Mouse (Mus musculus) urinary bladder, postnatal 10 days (tissue): ENCODE measurements around the gene Togaram2.

Source experiments
- DNase-seq: peaks from one replicate; pipeline ENCODE4 v3.0.0; 2022; ENCODE audit warnings: low spot score

The Togaram2 gene

DNA sequence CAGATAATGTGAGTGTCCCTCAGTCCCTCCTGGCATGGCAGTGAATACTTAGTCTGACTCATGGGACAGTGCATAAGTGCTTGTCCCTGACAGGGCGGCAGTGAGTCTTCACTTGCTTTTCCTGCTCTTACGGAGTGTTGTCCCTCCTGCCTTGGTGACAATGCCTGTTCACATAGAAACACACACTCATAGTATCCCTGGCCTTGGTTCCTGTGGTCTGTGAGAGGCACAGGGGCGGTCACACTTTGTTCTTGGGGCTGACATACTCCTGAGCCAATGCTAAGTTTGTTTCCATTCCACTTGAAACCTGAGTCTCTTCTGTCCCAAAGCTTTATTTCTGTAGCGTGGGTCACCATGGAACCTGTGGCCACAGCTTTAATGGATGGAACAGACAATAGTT, 9.3 kb downstream of the Togaram2 start:
- no peak for DNase-seq

DNA sequence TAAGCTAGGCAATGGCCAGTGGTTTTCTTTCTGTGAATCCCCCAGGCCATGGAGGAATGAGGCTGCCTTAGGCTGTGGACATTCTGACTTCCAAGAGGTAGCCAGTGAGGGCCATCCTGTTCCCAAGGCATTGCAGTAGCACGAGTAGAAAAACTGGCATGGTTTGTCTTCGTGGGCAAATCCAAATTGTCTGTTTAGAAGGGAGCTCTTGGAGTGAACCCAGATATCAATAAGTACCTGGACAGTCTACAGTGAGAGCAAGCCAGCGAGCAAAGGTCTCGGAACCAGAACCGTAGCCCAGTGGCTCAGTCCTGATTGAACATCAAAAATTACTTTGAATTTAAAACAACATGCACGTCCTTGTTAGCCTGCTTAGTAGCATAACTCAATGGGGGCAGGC, 10.2 kb downstream of the Togaram2 start:
- no peak for DNase-seq

DNA sequence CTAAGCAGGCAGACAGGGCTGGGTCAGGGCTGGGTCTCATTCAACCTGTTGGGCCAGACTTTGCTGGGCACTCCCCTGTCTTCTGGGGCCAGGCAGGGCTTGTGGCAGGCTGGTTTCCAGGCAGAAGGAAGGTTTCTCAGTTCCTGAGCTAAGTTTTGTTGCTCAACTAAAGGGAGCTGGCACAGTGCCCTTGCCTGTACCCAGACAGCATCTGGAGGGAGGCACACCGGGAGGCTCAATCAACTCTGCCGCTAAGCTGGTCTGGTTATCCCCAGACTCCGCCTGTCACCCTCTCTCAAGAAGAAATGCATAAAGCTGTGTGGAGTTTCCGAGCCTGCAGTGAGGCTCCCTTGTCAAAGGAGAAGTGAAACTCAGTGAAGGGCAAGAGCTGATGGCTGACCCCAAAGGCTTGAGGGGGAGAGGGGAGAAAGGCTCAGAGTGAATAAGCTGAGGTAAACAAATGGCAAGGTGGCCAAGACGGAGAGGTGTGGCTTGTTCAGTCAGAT, 11.1 kb downstream of the Togaram2 start:
- no peak for DNase-seq

DNA sequence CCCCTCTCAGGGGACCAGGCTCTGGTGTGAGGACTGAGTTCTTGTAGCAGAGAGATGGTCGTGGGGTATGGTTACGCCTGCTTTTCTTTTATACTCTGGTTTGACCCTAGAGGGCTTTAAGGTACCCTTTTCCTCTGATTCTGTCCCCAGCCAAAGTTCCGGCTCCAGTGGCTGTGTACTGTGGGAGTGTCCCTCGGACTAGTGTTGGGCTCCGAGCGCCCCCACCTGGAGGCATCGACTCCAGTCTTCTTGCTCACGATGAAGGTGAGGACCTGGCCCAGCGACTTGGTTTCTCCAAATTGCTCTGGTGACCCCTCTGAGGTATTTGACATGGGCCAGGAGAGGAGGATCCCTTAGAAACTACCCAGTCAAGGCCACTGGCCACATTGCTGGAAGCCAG, 14.4 kb downstream of the Togaram2 start:
- no peak for DNase-seq

DNA sequence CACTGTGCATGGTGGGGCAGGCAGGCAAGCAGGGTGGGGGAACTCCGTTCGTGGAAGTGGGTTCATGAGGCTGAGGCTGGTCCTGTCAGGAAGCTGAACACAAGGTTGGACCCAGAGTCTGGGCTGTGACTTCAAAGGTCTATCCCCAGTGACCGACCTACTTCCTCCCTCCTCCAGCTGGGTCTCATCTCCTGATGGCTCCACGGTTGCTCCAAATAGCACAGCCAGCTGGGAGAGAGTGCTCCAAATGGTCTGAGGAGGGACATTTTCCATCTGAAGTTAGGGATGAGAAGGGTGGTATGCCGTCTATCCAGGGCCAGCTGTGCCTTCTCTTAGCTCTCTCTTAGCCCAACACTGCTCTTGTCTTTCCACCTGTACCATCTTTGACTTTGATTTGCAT, 16.8 kb downstream of the Togaram2 start:
- DNase-seq: no peak

DNA sequence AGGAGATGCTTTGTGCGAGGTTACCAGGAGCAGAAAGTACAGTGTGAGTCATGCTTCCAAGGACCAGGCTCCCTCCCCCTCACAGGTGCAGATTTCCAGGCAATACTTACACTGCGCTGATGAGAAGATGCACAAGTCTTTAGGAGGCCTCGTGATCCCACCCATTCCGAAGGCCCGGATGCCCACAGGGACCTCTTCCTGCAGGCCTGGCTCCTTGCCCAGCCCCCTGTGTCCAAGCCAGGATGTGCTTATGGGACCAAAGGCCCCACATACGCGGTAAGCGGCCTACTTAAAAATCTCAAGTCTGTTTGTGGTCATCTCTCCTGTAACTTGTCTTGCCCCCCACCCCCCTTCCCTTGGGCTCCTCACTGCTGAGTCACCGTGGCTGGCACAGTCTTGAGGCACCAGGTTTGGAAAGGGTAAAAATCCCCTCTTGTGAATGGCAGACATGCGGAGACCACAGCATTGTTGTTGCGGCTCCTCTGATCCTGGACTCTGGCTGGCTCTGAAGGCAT, 18.4 kb downstream of the Togaram2 start:
- DNase-seq: no peak

DNA sequence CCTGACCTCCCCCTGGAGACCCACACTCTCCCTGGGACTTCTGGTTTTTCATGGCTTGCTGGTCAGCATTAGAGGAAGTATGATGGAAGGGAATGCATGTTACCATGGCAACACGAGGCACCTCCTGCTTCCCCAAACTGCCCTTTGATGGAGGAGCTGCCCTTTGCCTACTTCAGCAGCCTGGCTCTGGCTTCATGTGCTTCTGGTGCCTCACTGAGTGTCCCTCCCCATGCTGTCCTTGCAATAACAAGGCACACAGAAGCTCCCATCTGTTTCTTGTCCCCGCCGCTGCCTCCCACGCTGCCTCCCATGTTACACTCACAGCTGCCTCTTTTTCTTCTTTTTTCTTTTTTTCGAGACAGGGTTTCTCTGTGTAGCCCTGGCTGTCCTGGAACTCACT, 20.3 kb downstream of the Togaram2 start:
- DNase-seq: no peak

DNA sequence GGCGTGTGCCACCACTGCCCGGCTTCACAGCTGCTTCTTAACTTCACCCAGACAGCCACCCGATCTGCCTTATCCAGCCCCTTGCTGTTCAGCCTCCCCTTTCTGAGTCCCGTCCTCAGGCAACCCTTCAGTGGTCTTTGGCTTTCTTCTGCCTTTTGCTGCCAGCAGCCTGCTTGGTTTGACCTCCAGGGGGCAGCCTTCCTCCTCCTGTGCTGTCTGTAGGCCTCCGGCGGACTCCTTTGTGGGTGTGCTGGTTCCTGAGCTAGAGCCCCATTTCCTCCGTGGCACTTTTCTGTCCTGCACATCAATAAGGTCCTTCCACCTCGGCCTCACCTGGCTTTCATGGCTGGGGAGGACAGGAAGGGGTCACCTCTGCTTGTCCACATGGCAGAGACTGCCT, 20.7 kb downstream of the Togaram2 start:
- no peak for DNase-seq

DNA sequence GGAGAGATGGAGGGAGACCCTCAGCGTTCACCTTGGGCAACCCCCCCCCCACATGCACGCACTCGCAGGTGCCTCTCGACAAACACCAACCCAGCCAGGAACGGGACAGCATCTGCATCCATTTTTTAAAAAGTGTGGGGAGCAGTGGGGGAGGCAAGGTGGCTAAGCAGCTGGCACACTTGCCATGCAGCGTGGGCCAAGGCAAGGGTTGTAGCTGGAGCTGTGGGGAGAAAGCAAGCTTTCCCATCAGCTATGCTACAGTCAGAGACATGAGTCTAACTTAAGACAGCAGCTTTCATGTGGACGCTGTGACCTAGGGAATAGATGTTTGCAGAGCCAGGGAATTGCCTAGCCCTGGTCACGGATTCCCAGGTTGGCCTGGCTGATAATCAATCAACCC, 22.1 kb downstream of the Togaram2 start:
- no peak for DNase-seq

DNA sequence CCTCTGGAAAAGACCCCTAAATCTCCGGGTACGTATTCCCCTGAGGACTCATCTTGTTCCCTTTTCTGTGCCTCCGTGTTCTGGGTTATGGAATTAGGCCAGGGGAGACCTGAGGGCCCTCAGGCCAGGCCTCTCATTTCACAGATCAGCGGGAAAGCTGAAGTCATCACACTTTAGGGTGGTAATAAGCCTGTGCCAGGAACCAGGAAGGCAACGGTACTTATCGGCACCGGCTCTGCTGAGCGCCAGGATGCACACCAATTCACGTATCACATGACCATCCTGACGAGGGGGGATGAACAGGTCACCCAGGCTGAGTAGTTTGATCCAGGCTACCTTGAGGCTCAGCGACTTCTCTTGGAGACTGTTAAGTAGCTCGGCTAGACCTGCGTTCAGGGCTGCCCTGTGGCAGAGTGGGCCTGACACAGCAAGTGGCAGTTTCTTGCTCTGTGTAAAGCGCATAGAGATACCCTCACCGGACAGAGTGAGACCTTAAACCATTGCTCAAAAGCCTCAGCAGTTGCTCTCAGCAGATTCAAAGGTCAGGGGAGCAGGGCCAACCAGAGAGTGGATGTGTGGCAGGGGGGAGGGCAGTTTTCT, 22.8 kb downstream of the Togaram2 start:
- DNase-seq: no peak

DNA sequence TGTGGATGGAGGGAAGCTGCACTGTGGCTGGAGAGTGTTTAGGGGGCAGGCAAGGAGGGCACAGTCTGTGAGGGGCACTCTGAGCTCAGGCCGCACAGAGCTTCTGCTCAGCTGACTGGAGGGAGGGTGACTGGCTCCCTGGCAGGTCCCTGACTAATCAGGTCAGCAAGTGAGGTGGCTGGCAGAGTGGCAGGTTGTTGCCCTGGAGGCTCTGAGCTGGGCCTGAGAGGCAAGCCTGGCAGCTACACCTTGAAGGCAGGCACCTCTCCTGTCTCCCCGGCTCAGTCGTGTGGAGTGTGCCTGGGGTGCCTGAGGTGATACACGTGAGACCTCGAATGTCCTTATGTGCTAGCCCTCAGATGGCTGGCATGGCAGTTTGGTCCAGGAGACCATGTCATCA, 23.3 kb downstream of the Togaram2 start:
- DNase-seq: no peak

DNA sequence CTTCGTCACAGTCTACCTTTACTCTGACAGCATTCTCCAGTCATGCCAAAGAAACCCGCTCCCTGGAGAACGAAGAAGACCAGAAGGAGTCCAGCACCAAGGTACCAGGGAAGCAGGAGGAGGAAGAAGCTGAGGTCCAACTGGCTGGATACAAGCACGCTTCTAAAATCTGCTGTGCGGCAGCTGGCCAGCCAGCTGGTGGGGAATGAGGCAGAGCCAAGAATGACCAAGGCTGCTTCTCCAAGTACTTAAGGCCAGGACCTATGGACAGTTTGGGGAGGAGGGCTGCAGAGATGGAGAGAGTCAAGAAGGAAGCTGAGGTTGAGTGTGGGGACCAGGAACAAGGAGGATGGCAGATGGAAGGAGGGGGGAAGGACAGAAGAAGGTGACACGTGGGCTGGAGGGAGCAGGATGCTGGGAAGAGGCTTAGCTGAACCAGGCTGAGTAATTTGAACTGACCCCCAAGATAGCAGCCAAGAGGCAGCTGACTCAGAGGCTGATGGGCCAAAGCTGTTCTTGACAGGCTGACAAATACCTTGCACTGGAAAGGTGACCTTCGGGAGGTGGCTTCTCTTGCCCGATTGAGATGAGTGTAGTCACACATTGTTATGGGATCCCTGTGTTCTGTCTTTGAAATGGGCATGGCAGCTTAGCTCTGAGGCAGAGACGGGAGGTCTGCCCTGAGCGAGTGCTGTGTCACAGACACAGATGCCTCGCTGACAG, 25.0 kb downstream of the Togaram2 start:
- DNase-seq: no peak

DNA sequence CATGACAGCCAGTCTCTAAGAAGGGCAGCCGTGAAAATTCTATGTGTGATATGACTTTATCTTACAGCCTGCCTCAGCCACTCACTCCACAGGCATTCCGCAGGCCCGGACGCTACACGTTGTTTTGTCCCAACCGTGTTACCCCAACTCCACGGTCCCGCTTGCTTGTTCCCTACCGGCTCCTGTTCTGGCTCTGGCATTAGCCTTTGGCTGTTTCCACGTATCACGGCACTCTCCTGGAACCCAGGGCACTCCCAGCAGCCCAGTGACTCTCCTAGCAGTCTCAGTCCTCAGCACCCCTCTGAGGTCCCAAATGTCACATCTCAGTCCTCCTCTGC, 25.5 kb downstream of the Togaram2 start:
- no peak for DNase-seq

DNA sequence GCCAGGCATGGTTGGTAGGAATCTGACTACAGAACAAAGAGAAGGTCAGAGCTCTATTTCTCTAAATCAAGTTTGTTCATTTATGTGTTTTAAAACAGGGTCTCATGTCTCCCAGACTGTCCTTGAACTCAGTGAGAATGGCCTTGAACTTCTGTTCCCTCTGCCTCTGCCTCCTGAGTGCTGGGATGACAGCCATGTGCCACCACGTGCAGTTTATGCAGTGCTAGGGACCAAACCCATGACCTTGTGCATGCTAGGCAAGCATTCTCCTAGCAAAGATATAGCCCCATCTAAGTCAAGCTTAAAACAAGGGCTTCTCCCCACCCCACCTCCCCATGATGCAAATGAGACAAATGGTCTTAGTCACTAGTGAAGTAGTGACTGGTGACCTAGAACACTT, 32.1 kb downstream of the Togaram2 start:
- DNase-seq: no peak

DNA sequence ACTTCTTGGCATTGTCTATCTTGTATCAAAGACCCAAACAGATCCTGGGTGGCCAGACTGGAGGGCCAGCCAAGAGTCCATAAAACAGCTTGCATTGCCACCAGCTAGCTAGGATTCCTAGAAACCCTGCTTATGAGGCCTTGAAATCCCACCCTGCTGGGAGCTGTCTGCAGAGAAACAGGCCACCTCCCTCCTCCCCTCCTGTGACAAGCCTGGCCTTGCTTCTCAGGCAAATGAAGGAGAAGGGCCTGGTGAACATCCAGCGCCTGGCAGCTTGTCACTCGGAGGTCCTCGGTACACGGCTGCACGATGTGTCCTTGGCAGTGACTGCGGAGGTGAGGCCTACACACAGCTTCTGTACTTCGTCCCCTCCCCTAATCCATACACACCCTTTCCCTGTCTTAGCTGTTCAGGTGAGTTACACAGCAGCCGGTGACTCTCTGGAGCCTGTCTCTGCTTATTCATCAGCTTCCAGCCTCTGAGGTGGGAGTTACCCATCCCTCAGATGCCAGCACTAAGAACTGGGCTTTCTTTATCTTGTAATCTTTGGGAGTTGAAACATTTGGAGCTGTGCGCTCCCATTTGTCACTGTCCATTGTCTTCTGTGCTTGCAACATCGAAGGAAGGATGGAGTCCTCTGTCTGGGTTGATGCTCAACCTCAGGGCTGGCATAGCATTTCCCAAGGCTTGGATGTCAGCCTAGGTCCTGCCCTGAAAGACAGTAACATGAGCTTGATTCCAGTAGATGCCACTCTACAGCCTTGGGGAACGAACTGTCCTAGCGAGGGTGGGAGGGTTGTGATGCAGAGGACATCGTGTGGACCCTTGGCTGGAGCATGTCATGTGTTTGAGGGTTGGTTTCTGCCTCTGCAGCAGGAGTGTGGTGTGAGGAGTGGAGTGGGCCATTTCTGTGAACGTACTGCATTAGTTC, 32.8 kb downstream of the Togaram2 start:
- DNase-seq: no peak

DNA sequence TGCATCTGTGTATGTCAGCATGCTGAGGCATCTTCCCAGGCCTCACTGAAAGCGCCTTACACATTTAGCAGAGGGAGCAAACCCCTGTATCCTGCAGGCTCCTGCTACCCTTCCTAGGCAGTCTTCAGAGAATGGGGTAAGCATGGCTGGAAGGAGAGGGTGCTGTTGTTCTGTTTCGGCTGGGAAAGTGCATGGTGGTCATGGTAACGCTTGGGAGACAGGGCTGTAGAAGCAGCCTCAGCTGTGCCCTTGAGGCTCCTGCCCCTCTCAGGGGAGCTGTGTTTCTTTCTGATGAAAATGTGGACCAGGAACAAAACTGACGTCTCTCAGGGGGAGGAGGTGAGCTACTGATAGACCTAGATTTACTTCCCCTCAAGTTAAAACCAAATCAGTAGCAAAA, 34.7 kb downstream of the Togaram2 start:
- DNase-seq: no peak

DNA sequence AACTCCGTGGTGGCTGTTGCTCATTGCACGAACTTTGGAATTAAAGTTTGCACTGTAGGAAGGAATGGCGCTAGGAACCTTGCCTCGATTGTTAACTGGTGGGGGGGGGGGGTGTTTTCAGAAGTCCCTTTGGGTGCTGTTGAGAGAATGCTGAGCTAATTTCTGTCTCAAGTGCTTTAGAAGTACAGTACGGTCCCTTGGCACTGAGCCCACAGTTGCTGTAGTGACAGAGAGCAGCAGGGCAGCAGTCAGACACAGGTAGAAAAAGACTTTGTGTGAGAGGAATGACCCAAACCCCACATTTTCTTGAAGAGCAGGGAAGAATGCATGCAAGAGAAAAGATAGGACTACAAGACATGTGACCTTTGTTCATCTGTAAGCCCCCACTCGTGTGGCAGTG, 39.2 kb downstream of the Togaram2 start:
- DNase-seq: no peak

DNA sequence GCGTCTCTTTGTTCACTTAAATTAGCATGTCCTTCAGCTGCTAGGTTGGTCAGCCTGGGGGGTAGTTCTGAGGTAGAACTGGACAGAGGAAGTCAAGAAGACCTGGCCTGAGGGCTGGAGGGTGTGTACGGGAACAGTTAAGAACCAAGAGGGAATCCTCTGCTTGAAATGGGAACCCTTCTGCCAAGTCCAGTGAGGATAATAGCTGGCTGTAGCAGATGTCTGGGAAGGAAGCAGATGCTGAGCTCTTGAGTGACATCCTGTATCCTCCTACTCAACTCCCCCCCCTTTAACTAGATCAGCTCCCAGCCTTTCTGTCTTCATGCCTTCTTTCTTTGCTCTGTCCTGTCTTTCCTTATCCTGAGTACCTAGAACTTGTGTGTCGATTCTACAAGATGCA, 42.0 kb downstream of the Togaram2 start:
- no peak for DNase-seq

DNA sequence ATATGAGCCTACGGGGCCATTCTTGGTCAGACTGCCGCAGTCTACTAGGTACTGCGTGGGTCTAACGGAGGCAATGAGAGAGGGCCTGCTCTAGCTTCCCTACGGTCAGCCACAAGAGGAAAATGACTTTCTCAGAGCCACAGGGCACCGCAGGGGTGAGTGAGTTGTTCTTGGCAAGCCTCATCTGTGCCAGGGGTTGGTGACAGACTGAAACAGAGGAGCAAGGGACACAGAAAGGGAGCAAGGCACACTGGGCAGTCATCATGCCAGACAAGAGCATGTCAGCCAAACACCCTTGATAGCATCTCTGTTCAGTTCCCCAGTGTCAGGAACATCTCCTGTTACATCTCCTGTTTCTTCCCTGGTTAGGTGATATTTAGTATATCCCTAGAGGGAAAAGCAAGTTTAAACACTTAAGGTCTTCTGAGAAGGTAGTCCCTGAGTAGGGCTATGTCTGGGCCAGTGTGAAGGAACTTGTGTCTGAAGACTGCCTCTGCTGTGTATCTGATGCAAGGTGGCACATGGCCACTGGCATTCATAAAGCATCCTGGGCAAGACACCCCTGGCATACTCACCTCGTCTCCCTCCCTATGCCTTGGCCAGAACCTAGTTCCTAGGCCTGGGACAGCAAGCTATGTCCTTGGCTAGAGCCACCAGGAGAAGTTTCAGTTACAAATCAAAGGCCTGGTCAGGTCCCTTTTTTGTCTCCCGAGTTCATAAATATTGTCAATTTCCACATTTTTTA, 45.0 kb downstream of the Togaram2 start:
- DNase-seq: no peak

DNA sequence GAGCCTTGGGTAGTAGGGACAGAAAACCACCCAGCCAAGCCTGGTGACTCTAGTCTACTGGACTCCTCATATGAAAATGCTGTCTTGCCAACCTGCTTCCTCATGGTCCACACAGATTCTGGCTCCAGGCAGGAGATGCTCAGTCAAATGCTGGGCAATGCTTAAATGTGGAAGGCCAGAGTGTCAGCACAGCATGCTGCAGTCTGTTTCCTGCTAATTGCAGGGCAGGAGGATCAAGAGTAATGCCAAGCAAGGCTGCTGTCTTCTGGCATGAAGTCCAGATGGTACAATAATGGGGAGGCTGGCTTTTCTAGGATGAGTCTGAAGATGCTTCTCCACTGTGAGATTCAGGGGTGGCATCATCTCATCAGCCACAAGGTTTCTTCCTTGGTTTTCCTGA, 47.4 kb downstream of the Togaram2 start:
- DNase-seq: no peak

DNA sequence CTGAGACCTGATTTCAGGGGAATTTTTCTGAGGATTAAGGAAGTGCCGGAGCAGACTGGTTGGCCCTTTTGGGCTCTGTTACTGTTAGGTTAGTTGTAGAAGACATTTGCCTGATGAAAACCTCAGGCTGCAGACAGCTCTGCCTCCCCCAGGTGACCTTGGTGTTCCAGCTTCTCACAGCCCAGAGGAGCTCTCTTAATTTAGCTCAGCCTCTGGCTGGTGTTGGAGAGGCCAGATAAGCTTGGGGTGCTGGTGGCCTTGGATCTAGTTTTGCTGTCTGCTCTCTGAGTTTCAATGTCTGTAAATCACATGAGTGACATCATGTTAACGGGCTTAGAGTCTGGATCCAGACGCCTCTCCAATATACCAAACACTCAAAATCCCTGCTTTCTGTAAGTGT, 48.0 kb downstream of the Togaram2 start:
- DNase-seq: no peak

DNA sequence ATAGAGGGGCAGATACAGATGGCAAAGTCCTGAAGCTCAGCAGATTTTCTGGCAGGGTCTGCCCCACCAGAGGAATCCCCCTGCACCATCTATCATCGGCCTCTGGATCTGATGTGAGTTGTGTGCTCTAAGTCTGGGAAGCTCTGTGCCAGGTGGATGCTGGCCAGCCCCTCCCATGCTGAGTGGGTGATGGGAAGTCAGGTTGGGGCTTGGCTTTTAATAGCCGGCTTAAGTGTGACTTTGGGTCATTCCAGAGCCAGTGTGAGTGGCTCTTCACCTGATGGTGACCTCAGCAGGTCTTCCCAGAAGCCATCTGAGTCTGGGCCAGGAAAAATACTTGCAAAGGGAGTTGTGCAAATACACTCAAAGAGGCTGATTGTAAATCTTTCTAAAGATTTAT, 57.6 kb downstream of the Togaram2 start:
- no peak for DNase-seq
